Mouse (Mus musculus): ENCODE measurements around the gene Gm10477. TPM values are rescaled to one million over a fixed set of nuclear protein-coding genes. Genes with fewer than 3 reads are reported as not detected.
"Not testable (repeated sequence)": the region's sequence is repeated elsewhere in the genome, so short reads cannot be mapped to it uniquely, and the experiment has no call there.

The Gm10477 gene
- polyA plus RNA-seq (2016; fragmentation: Nextera tagmentation; extraction: Ambion mirVana): not detected in 2 replicates

- not testable (repeated sequence) for H3K4me1 ChIP-seq; H3K27me3 ChIP-seq (replicated peaks; ENCODE audit: low read depth, poor library complexity, severe bottlenecking); H3K9me3 ChIP-seq; H3K4me3 ChIP-seq; DNase-seq (ENCODE audit: low spot score); H3K36me3 ChIP-seq (replicated peaks); H3K27ac ChIP-seq (replicated peaks)
- 90% methylated on average over 6 of the region's 6 CpGs for WGBS
These were observed at the start of gene Gm10477 for GRCm38 (mm10) chrX:56524442-56524841. Gene Gm10477 (plus strand): TSS chrX:56524742.

DNA sequence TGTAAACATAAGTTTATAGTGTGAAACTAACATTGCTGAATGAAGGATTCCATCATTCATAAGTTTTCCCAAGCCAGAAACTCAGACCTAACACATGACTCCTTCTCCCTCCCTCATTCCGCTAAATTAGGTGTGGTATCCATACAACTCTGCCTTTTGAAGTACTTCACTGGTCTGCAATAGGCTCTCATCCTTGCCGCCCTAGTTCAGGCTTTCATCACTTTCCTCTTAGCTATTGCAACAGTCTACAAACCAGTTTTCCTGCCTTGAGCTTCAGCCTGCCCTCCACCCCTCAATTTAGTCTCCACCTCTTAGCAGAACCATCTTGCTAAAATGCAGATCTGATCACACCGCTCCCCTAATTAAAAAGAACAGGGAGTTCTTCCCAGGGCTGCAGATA, 47.0 kb upstream of the Gm10477 start:
- 93% methylated on average over 3 of the region's 3 CpGs for WGBS
- Histone ChIP-seq H3K9me3 (no peaks in the 10 kb centered on the region), H3K27ac (replicated peaks) (no peak overlapping the region), H3K4me3 (no peak overlapping the region), H3K36me3 (replicated peaks) (peaks cover 14% of the 10 kb centered on the region), H3K27me3 (replicated peaks; ENCODE audit: low read depth, poor library complexity, severe bottlenecking) (no peaks in the 10 kb centered on the region), H3K4me1 (no peaks in the 10 kb centered on the region)
- no peak for DNase-seq (ENCODE audit: low spot score)

DNA sequence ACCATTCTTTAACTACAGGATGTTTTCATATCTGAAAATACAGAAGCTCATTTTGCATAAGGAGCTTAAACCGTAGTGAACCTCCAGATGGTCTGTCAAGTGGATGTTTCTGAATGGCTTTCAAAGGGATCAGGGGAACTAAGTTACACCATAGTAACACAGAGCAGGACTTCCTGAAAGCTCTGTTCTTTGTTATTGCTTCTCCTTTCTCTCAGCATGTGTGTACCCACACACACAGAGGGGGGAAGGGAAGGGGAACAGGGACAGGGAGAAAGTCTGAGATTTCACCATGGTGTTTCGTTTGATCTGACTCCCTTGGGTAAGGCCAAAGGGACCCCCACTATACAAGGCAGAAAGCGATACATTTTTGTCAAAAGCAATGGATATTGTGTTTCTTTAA, 42.6 kb upstream of the Gm10477 start:
- 72% methylated on average over 3 of the region's 3 CpGs for WGBS
- H3K27ac ChIP-seq (replicated peaks): no peak overlapping the region
- no peak for DNase-seq (ENCODE audit: low spot score)

GRCm38 (mm10) chrX:56489758-56490157, 34.8 kb upstream of the Gm10477 start:
- Histone ChIP-seq H3K9me3 (no peaks in the 10 kb centered on the region), H3K27me3 (replicated peaks; ENCODE audit: low read depth, poor library complexity, severe bottlenecking) (no peaks in the 10 kb centered on the region), H3K4me1 (no peaks in the 10 kb centered on the region), H3K27ac (replicated peaks) (no peak overlapping the region), H3K36me3 (replicated peaks) (0 out of 2 replicates have a peak, but pooled peaks cover 5% of the 10 kb centered on the region), H3K4me3 (no peak overlapping the region)
- 21% methylated on average over 1 of the region's 1 CpGs for WGBS
- DNase-seq (ENCODE audit: low spot score): peak; percentile 49

More for the DNA sequence above, 42.6 kb upstream of the Gm10477 start:
- Histone ChIP-seq H3K4me3 (no peak overlapping the region), H3K36me3 (replicated peaks) (peaks cover 24% of the 10 kb centered on the region), H3K9me3 (no peaks in the 10 kb centered on the region), H3K4me1 (no peaks in the 10 kb centered on the region), H3K27me3 (replicated peaks; ENCODE audit: low read depth, poor library complexity, severe bottlenecking) (no peaks in the 10 kb centered on the region)

GRCm38 (mm10) chrX:56497241-56497640, 27.3 kb upstream of the Gm10477 start:
- WGBS: 86% methylated on average over 7 of the region's 7 CpGs
- Histone ChIP-seq H3K4me1 (no peaks in the 10 kb centered on the region), H3K27ac (replicated peaks) (no peak overlapping the region), H3K4me3 (no peak overlapping the region), H3K9me3 (no peaks in the 10 kb centered on the region), H3K27me3 (replicated peaks; ENCODE audit: low read depth, poor library complexity, severe bottlenecking) (no peaks in the 10 kb centered on the region), H3K36me3 (replicated peaks) (peaks cover 19% of the 10 kb centered on the region)
- DNase-seq (ENCODE audit: low spot score): no peak

DNA sequence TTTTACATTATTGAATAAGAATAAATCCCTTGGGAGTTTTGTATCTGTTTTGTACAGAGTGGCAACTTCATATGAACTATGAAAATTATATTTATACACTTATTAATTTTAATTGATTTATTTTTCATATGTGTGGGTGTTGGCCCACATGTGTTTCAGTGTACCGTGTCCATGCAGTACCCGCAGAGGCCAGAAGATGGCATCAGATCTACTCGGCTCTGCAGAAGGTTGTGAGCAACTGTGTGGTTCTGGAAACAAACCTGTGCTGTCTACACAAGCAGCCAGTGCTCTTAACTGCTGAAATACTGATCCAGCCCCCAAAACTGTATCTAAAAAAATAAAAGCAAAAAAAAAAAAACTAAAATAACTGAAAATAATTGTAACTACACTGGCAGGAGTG, 6.7 kb downstream of the Gm10477 start:
- no peaks in the 10 kb centered on the region for H3K36me3 ChIP-seq (replicated peaks)
- no peak overlapping the region for H3K4me3 ChIP-seq
- H3K27me3 ChIP-seq (replicated peaks; ENCODE audit: low read depth, poor library complexity, severe bottlenecking): no peaks in the 10 kb centered on the region
- 18% methylated on average over 3 of the region's 3 CpGs for WGBS
- H3K4me1 ChIP-seq: no peaks in the 10 kb centered on the region
- H3K9me3 ChIP-seq: no peaks in the 10 kb centered on the region
- H3K27ac ChIP-seq (replicated peaks): no peak overlapping the region
- peak; percentile 57 for DNase-seq (ENCODE audit: low spot score)

- WGBS: 54% methylated on average over 4 of the region's 4 CpGs
- Histone ChIP-seq H3K27me3 (replicated peaks; ENCODE audit: low read depth, poor library complexity, severe bottlenecking) (no peaks in the 10 kb centered on the region), H3K4me1 (no peaks in the 10 kb centered on the region), H3K4me3 (no peak overlapping the region), H3K9me3 (no peaks in the 10 kb centered on the region), H3K27ac (replicated peaks) (no peak overlapping the region), H3K36me3 (replicated peaks) (no peaks in the 10 kb centered on the region)
- DNase-seq (ENCODE audit: low spot score): peak; percentile 47
These were observed 12.6 kb downstream of the Gm10477 start for GRCm38 (mm10) chrX:56537162-56537561.

- H3K27ac ChIP-seq (replicated peaks): no peak within 1 kb of the TSS
- WGBS: 86% methylated on average over 7 of the region's 7 CpGs
These were observed 25.0 kb downstream of the Gm10477 start, which contains the start of gene Gm648 for GRCm38 (mm10) chrX:56549506-56549905. Gene Gm648 (minus strand): TSS chrX:56549606.

GRCm38 (mm10) chrX:56553584-56553983, 29.0 kb downstream of the Gm10477 start:
- Histone ChIP-seq H3K4me1 (no peaks in the 10 kb centered on the region), H3K27ac (replicated peaks) (no peak overlapping the region), H3K4me3 (no peak overlapping the region), H3K36me3 (replicated peaks) (no peaks in the 10 kb centered on the region), H3K9me3 (no peaks in the 10 kb centered on the region), H3K27me3 (replicated peaks; ENCODE audit: low read depth, poor library complexity, severe bottlenecking) (no peaks in the 10 kb centered on the region)
- WGBS: 80% methylated on average over 3 of the region's 3 CpGs
- no peak for DNase-seq (ENCODE audit: low spot score)

More at GRCm38 (mm10) chrX:56549506-56549905, 25.0 kb downstream of the Gm10477 start, which contains the start of gene Gm648:
- Histone ChIP-seq H3K4me1 (no peaks in the 10 kb centered on the region), H3K4me3 (no peak within 1 kb of the TSS), H3K27me3 (replicated peaks; ENCODE audit: low read depth, poor library complexity, severe bottlenecking) (no peaks in the 10 kb centered on the region), H3K9me3 (no peaks in the 10 kb centered on the region), H3K36me3 (replicated peaks) (no peaks in the 10 kb centered on the region)
- DNase-seq (ENCODE audit: low spot score): no peak

- H3K27ac ChIP-seq (replicated peaks): no peak overlapping the region
- 19% methylated on average over 6 of the region's 6 CpGs for WGBS
- no peaks in the 10 kb centered on the region for H3K9me3 ChIP-seq
- no peak overlapping the region for H3K4me3 ChIP-seq
- H3K36me3 ChIP-seq (replicated peaks): no peaks in the 10 kb centered on the region
- DNase-seq (ENCODE audit: low spot score): peak; percentile 24
- no peaks in the 10 kb centered on the region for H3K27me3 ChIP-seq (replicated peaks; ENCODE audit: low read depth, poor library complexity, severe bottlenecking)
- H3K4me1 ChIP-seq: no peaks in the 10 kb centered on the region
These were observed 47.9 kb downstream of the Gm10477 start for GRCm38 (mm10) chrX:56572465-56572864.

Other genes with a start within 250 kb of the Gm10477 start
- gene Zfp449, start 178.3 kb upstream of the Gm10477 start, polyA plus RNA-seq (2016; fragmentation: Nextera tagmentation; extraction: Ambion mirVana): 7.8 and 8.0 TPM in 2 replicates
- gene Smim10l2a, start 150.2 kb upstream of the Gm10477 start, polyA plus RNA-seq (2016; fragmentation: Nextera tagmentation; extraction: Ambion mirVana): 5.3 and 6.7 TPM in 2 replicates
- gene Gm2174, start 76.8 kb upstream of the Gm10477 start, polyA plus RNA-seq (2016; fragmentation: Nextera tagmentation; extraction: Ambion mirVana): 0.61 and 1.2 TPM in 2 replicates
- gene Ints6l, start 69.9 kb upstream of the Gm10477 start, polyA plus RNA-seq (2016; fragmentation: Nextera tagmentation; extraction: Ambion mirVana): 22.9 and 24.8 TPM in 2 replicates
- gene Gm648, start 24.9 kb downstream of the Gm10477 start, polyA plus RNA-seq (2016; fragmentation: Nextera tagmentation; extraction: Ambion mirVana): not detected in 2 replicates
- 34.4 and 37.1 TPM in 2 replicates for gene Mmgt1, start 73.3 kb downstream of the Gm10477 start, polyA plus RNA-seq (2016; fragmentation: Nextera tagmentation; extraction: Ambion mirVana)
- 8.9 and 9.9 TPM in 2 replicates for gene Slc9a6, start 85.0 kb downstream of the Gm10477 start, polyA plus RNA-seq (2016; fragmentation: Nextera tagmentation; extraction: Ambion mirVana)
- 42.7 and 57.6 TPM in 2 replicates for gene Fhl1, start 207.0 kb downstream of the Gm10477 start, polyA plus RNA-seq (2016; fragmentation: Nextera tagmentation; extraction: Ambion mirVana)

All from embryonic facial prominence, embryonic 10.5 days (tissue).